Mouse (Mus musculus): Measurements from ENCODE around the gene Ifna1.

Ifna1 gene

DNA sequence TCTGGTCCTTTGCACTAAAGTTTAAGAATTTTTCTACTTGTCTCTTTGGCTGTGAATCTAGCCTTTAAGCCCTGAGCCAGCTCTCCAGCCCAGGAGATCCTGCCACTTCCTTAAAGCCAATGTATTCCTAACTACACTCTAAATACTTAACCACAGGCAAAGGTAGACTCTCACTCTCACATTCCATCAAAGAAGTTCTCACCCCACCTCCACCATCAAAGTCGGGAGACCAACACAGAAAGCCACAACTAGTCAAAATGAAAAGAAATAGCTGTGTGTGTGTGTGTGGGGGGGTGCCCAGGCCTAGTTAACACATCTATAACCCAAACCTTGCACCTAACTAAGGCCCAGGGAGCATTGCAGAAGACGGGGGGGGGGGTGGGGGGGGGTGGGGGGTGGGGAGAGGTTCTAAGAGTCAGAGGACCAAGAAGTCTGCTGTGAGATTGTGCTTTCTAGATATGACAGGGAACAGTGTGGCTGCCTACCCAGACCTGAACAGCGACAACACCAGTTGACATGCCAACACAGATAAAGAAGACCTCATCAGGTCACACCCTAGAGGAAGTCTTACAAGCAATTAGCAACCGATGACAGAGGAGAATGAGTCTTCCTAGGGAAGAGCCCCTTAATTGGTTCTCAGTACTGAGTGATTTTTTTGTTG lies 25.7 kb downstream of the Ifna1 start:
- no peak for DNase-seq

DNA sequence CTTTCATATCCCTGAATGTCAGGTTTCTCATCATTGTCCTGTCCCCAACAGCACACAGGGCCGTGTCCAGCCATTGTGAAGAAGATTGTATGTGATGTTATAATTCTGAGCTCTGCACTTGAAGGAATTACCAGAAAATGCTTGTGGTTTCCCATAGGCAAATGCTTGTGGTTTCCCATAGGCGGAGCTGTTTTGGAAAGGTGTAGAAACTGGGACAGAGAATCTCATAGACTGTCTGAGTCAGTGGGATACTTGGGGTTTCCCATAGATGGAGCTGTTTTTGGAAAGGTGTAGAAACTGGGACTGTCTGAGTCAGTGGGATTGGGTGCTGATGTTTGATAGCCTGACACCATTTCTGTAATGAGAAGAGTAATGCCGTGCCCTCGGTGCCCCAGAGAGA lies 26.6 kb downstream of the Ifna1 start:
- DNase-seq: no peak

DNA sequence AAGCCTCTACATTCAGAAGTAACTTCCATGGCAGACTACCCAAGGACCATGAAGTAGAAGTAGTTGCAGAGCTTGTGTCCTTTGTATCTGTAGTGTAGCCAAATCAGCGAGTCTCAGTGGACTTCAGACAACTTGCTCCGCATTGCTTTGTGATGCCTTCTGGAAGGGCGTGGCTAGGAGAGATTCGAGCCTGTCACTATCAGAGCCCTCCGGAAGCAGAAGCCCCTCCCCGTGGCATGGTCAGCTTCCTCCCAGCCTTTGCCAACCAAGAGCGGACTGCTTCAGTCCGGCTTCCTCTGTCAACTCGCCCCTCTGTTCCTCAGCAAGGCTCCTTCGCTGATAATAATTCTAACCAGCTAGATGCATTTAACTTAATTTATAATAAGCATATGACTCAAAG lies 28.4 kb downstream of the Ifna1 start:
- peak; percentile 32 for DNase-seq

DNA sequence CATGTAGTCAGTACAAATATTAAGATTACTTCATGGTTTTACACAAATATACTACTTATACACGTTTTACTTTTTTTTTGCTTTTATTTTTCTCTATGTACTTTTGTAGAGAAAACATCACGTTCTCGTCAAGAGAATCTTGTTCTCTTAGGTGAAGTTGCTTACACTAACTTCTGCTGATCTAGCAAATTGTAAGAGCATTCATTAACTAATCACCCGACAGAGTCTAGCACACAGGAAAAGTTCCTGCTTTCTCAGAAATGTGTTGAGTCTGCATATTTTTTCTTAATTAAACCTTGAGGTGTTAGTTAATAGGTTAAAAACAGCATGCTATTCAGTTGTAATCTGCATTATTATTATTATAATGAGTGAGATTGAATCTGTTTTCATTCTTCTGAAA lies 28.9 kb downstream of the Ifna1 start:
- DNase-seq: peak; percentile 46

DNA sequence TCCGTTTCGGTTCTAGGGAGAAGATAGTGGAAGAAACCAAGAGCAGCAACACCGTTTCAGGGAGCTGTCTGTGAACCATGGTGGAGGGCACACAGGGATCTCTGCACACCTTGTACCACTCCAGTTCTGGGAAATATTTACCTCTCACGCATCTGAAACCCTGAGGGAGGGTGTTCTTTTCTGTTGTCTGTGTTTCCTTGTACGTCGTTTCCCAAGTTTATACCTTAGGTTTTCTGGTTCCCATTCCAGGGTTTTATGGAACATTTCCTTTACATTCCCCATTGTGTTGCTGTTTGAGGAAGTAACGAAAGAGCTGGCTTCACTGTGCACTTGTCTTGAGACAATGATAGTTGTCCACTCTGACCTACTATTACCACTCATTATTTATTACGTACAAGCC lies 30.2 kb downstream of the Ifna1 start, which contains the start of gene Ifne:
Gene Ifne, minus strand, starts transcription at position 101 of the 400 bp plus-strand sequence.
- no peak for DNase-seq

DNA sequence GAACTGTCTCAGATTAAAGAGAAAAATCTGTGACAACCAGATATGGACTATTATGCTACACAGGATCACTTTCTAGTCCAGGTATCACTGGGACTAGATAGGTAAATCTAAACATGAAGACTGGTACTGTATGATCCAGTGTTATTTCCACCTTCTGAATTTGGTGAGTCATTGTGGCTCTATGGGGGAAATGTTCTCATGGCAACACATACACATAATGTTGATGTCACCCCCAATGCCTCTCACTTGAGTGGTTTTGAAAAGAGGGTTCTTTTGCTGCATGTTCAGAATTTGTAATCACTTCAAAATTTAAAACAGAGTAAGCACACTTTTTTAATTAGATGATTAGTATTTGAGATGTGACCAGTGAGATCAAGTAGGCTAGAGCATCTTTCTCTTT lies 38.3 kb downstream of the Ifna1 start:
- no peak for DNase-seq

DNA sequence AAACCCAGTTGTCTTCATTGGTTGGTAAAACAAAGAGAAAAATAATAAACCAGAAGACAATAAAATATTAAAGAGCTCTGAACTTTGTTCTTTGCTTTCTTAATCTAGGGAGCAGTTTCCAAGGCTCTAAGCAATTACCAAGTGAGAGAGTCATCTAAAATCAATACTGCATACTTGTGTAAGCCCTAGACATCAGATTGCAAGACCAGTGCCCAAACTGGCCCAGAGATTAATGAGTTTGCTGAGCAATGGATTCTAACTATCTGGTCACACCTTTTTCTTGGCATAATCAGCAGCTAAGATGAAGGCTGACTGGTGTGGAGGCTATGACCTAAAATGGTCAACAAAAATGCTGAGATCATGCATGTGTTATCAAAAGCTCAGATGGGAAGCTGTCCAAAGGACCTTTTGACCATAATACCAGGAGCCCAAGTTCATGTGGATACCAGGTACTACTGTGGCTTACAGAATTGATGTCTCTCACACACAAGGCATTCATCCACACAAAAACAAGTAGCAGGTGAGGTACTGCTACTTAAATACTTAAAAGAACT lies 43.4 kb downstream of the Ifna1 start:
- no peak for DNase-seq

Data from kidney, adult 9 months (tissue).